Mouse (Mus musculus): Measurements from ENCODE around the gene Adh4. TPM values are rescaled to one million over a fixed set of nuclear protein-coding genes. Genes with fewer than 3 reads are reported as not detected.
"Not testable (repeated sequence)": the region's sequence is repeated elsewhere in the genome, so short reads cannot be mapped to it uniquely, and the experiment has no call there.

Gene Adh4
- total RNA-seq (2014; fragmentation: Nextera tagmentation), result not detected in 2 replicates
- not detected in 2 replicates for total RNA-seq (2017)

DNA sequence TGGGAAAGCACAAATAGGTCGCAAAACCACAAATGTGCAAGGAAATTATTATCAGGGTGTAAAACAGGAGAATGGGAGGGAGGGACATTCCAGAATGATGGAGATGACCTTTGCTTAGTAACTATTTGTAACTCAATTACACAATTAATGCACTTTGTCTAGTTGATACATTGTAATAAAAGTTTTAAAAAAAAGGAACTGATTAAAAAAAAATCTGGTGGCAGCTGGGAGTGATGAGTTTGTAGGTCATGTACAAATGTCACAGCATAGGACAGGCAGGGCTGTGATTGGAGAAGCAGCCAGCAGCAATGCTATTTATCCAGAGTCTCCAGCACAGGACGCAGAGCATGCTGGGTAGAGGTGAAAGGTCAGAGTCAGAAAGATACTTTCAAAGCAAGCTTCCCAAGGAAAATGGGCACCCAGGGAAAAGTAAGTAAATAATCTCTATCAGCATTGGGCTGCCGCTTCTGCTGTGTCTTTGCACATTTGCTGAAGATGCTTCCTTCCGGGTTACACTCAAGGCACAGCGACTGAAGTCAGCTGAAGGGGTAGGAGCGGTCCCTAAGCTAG lies at the start of gene Adh4:
Adh4 (plus strand) TSS at position 346 of the 570 bp plus-strand sequence.
- no peak for ATAC-seq (replicated peaks; ENCODE audit: poor library complexity, severe bottlenecking)

DNA sequence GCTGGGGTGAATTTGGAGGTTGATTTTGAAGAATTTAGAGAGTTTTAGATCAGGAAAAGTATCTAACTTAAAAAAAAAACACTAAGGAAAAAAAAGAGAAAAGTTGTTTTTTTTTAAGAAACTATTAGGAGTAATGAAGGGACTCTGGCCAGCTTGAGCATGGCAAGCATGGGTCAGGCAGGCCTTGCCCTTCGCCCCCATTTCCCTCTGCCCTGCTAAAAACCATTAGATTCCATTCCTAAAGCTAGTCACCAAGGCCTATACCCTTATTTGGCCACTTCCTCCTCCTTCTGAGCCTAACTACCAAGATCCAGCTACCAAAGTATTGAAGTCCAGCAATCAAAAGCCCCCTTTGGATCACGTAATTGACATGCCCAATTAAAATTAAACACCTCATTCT lies 49.1 kb upstream of the Adh4 start:
- ATAC-seq (replicated peaks; ENCODE audit: poor library complexity, severe bottlenecking), result no peak

DNA sequence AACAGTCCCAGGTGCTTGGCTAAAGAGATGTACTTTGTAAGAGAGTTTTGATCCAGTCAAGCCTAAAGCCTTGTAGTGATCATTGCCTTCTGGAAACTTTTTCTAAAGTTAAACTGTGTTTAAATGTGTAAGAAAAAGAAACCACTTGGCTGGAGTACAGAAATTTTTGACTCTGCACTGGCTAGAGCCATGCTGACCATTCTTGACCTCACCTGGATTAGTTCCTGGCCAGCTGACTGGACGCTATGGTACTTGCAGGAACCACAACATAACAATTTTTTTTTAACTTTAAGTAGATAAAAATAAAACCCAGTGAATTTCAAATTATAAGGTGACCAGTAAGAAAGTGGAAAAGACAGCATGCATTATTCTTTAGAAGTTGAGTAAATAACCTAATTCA lies 45.7 kb upstream of the Adh4 start:
- ATAC-seq (replicated peaks; ENCODE audit: poor library complexity, severe bottlenecking), result no peak

DNA sequence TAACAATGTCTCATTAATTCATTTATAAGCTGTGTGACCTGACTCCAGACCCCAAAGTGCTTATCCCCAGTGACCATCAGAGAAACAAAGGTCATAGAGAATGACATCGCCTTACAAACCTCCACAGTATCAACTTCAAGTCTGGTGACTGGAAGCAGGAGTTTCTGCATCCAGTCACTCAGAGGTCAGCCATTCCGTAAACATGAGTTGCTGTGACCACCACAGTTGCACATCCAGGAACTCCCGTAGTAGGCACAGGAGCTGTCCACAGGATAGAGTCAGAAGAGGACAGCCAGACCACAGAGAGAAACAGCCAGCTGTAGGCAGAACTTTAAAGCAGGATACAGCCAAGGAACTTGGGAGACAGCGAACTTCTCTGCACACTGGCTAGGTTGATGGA lies 45.0 kb upstream of the Adh4 start:
- ATAC-seq (replicated peaks; ENCODE audit: poor library complexity, severe bottlenecking), result not testable (repeated sequence)

DNA sequence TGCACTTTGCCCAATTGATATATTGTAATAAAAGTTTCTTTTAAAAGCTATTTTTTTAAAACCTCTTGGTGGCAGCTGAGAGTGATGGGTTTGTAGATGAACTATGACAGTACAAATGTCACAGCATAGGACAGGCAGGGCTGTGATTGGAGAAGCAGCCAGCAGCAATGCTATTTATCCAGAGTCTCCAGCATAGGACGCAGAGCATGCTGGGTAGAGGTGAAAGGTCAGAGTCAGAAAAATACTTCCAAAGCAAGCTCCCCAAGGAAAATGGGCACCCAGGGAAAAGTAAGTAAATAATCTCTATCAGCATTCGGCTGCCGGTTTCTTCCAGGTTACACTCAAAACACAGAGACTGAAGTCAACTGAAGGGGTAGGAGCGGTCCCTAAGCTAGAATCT lies 41.3 kb upstream of the Adh4 start:
- no peak for ATAC-seq (replicated peaks; ENCODE audit: poor library complexity, severe bottlenecking)

DNA sequence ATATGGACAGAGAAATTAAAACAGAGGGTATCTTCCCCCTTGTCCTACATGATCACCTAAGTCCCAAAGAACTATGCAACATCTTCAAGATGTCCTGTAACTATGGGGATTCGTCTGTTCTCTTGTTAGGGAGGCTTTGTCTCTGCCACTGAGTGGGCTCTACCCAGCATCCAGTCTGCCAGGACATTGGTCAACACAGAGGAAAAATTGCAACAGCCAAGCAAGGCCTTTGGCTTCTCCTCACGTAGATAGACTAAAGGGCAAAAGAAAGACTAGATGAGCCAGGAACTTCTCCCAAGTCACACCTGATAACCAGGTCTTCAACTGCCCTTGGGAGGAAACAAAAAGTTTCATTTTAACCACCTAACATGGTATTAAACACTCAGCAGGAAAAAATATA lies 40.1 kb upstream of the Adh4 start:
- no peak for ATAC-seq (replicated peaks; ENCODE audit: poor library complexity, severe bottlenecking)

DNA sequence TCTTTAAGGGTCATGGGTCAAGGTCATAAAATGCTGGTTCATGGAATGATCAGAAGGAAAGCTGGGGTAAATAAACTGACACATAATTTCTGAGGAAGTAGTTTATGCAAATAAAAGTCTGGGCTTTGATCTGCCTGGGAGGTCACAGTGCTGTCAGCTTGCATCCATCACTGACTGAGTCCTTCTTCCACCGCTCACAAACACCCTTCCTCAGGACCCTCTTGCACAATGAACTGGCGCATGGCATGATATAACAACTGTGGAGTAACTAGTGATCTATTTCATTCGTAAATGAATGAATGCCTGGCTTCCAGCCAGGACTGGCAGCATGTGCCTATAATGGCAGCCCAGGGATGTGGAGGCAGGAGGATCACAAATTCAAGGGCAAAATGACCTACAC lies 34.1 kb upstream of the Adh4 start:
- no peak for ATAC-seq (replicated peaks; ENCODE audit: poor library complexity, severe bottlenecking)

DNA sequence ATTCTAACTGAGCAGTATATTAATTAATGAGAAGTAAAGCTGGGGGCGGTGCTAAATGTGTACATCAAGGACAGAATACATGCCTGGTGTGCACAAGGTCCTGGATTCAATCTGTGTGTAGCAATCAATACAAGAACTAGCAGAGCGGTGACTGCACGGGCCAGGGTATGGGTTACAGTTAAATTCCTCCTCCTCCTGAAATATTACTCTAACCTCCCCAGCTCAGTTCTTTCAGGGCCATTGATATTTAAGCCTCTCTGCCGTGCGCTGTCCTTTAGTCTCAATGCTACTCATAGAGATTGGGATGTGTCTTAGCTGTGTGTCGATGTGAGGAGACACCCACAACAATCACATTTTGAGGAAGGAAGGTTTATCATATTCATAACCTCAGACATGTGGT lies 28.1 kb upstream of the Adh4 start:
- ATAC-seq (replicated peaks; ENCODE audit: poor library complexity, severe bottlenecking), result no peak

DNA sequence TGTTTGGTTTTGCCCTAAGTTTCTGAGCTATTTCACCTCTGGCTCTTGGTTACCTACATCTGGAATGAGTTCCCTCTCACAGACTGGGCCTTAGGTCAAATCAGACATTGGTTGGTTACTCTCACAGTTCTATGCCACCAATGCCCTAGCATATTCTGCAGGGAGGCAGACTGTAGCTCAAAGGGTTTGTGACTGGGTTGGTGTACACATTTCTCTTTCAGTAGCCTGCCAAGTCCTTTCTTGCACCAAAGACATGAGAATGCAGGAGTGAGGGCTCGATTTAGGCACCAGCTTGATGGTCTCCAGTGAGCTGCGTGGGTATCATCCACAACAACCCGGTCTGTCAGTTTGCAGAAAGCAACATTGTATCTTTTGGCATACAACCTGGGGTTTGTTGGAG lies 10.4 kb upstream of the Adh4 start:
- ATAC-seq (replicated peaks; ENCODE audit: poor library complexity, severe bottlenecking), result no peak

DNA sequence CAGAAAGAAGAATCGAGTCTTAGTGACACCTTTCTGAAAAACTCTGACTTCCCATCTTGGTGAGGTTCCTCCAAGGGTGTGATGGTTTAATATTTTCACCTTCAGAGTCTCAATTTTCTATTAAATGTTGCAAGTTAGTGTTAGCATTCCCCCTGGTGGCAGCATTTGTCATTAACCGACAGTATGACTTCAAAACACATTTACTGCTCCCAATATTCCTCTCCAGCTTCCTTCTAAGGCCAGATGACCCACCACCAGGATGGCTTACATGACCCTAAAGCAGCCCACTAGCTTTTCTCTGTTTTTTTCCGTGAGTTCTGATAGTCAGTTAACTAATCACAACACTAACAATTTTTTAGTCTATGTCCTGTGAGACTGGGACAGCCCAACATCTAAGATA lies 9.9 kb upstream of the Adh4 start:
- no peak for ATAC-seq (replicated peaks; ENCODE audit: poor library complexity, severe bottlenecking)

DNA sequence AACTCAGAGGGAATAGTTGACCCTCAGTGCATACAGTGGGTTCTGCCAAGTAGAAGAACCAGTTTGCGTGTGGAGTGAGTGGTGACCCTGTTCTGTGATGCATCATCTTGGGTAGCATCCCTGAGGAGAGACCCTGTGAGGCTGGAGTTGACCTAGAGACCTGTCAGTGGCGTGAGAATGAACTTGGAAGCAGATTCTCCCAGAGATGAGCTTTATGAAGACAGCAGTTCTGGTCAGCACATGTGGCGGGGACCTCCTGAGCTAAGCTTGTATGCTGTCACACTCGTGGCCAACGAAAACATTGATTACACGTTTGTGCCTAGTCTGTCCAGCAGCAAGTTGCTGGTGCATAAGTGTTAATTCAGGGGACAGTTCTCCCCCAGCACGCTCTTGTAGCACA lies 9.4 kb upstream of the Adh4 start:
- ATAC-seq (replicated peaks; ENCODE audit: poor library complexity, severe bottlenecking), result no peak

DNA sequence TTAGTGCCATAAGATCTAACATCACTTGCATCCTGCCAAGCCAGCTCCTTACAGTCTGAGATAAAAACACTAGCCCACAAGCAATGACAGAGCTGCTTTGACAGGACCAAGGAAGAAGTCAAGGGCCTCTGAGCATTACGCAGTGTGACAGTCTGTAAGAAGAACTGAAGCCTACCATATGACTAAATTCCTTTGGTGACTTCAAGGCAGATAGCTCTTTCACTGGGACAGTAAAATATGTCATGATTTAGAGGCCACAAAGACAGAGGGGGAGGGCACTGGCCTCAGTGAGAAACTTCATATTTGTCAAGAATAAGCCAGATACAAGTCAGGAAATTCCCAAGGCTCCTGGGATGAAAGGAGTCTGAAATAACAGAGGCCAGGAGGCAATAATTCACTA lies 7.3 kb upstream of the Adh4 start:
- no peak for ATAC-seq (replicated peaks; ENCODE audit: poor library complexity, severe bottlenecking)

DNA sequence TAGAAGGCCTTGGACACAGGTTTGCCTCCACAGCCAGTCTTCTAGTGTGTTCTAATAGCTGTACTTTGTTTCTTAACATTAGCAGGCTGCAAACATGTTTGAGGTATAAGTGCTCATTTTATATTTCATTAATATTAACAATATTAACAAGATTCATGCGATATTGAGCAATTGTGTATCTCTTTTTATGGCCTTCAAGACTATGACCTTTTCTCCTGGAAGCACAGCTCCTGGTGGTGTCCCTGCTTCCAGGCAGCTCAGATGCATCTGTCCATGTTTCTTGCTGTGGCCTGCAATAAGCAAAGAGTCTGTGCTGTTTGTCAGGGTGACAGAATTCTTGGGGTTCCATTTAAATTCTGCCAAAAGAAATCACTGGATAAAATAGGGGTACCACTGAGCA lies 5.7 kb upstream of the Adh4 start:
- ATAC-seq (replicated peaks; ENCODE audit: poor library complexity, severe bottlenecking), result no peak

DNA sequence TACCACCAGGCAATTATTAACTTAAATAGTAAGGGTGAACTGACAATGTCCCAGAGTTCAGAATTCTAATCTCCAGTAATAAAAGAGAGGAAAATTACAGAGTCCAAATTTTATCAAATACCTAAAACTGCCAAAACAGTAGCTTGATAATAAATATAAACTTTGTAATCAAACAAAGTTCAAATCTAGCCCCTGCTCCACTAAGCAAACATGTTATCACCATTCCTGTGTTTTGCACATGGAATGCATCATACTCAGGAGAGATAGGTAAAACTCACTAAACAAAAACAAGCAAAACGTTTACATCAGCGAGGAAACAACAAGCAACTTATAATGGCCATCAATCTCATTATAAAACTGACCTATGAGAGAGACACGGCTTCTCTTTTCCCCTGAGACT lies 5.1 kb upstream of the Adh4 start:
- ATAC-seq (replicated peaks; ENCODE audit: poor library complexity, severe bottlenecking), result no peak

DNA sequence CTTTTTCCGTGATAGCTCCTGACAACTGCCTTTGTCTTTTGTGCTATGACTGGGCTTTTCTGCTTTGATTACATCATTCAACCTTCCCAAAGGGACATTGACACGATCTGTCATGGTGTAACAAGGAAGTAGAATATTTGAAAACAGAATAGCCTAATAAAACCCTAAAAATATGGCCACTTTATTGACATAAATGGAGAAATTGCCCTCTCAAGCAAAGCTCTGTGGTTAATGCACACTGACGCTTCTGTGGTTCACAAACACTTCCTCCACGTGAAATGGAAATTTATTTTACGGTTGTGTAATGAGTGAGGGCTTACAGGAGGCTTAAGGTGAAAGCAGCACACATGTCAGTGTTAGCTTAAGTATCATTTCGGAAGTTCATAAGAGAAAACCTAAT lies 4.1 kb downstream of the Adh4 start:
- peak; percentile 94 for ATAC-seq (replicated peaks; ENCODE audit: poor library complexity, severe bottlenecking)

DNA sequence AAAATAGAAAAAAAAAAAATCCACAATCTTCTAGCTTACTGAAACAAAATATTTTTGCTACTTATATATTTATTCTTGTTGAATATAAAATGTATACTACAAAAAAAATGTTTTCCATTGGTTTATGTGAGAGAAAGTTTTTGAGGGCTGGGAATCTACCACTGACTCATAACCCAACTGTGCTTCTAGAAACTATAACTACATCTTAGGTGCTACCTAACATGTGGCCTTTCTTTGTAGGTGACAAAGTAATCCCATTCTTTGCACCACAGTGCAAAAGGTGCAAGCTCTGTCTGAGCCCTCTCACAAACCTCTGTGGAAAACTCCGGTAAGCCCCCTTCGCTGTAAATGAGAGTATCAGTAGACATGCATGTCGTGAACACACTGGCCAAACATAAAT lies 5.1 kb downstream of the Adh4 start:
- no peak for ATAC-seq (replicated peaks; ENCODE audit: poor library complexity, severe bottlenecking)

DNA sequence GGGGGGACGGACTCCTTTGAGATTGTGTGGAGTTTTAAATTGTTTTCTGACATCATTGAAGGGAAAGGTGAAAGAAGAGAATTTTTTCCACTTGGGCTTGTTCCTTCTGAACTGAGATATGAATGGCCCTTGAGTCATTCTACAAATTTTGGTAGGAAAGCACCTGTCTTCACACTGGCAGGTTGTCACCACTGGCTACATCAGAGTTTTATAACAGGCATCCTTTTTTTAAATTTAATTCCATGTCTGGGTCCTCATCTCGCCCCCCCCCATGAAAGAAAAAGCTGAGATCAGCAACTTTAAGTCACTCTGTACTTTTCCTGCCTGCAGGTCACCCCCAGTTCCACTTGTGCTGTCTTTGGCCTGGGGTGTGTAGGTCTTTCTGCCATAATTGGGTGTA lies 8.4 kb downstream of the Adh4 start:
- ATAC-seq (replicated peaks; ENCODE audit: poor library complexity, severe bottlenecking), result no peak

DNA sequence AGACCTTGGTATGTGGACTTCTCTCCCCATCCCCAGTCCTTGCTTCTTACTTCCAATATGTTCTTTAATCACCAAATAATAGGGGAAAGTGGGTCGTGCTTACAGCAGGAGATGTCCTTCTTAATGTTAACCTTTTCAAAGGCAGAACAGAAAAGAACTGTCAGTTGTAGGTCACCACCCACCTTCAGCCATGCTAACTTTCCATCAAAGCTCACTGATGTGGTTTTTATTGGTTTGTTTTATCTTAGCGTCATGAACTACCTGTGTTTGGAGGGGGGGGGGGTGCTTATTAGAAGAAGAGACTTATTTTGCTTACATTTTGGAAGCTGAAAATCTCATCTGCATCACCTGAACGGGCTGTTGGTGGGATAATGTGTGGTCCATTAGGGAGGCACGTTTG lies 9.0 kb downstream of the Adh4 start:
- no peak for ATAC-seq (replicated peaks; ENCODE audit: poor library complexity, severe bottlenecking)

DNA sequence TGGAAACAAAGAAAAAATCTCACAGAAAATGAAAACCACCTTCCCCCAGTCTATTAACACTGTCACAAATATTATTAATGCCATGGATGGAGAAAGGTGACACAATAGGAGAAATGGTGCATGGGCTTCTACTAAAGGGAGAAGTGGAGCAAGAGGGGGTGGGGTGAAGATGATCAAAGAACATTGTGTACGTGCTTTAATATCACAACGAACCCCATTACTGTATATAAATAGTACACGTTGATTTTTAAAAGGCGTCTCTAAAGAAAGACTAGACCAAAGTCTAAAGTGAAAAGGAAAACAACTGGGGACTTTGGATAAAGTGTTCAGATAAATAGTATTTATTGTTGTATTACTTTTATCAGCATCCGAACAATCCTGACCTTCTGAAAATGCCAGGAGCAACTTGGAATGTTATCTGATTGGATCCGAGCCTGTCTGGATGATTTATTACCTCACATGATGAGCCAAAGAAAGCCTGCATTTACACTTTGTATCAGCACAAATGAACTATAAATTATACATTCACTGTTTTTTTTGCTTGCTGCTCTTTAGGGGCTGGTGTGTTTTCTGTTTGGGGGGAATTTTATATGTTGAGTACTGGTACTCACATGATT lies 15.2 kb downstream of the Adh4 start:
- no peak for ATAC-seq (replicated peaks; ENCODE audit: poor library complexity, severe bottlenecking)

DNA sequence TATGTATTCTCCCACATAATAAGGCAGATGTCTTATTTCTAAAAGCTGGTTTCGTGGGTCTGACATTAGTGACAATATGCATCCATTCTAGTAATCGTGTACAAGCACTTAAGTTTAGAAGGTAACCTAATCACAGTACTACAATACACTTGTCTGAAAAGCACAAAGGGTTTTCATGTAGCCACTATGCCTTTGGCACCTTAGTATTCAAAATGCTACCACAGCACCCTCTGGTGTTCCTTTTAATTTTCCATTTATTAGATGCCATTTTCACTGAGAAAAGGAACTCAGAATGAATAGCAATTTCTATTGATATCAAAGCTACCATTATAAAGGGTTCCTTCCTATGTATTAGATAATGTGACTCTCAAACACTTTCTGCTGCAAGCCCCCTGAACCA lies 16.6 kb downstream of the Adh4 start:
- ATAC-seq (replicated peaks; ENCODE audit: poor library complexity, severe bottlenecking), result no peak; the same call in 1 of the 2 replicates

DNA sequence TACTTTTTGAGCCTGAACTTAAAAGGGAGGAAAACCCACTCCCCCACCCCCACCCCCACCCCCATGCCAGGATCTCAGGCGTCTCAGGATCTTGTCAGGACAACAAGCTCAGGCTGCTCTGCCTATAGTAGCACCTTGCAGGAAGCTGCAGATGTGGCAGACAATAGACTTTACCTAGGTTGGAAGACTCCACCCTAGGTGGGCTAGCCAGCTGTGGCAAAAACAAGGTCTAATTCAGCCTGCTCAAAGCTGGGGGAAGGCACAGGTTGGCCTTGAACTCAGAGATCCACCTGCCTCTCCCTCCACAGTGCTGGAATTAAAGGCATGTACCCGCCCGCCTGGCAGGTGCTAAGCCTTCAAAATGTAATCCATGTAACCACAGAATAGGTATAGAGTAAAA lies 23.4 kb downstream of the Adh4 start:
- no peak for ATAC-seq (replicated peaks; ENCODE audit: poor library complexity, severe bottlenecking)

DNA sequence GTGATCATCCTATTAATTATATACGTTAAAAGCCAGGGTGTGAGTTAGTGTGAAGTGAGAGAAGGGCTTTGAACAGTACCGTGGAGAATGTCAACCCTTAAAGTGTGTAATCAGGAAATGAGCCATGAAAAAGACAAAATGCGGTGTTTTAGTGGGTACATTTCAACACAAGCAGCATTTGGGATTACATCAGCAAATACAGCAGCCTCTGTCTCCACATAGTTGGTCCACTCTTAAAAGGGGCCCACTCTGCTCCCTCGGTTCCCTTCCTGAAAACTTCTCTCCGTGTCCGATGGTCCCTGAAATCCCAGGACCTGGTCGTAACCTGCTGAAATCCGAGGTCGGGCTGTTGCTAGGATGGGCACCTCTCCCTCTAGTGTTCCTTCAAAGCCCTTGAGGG lies 26.9 kb downstream of the Adh4 start:
- ATAC-seq (replicated peaks; ENCODE audit: poor library complexity, severe bottlenecking), result peak; percentile 58
